Mouse (Mus musculus) spleen, adult 2 months (tissue): ENCODE measurements around the gene Foxn1. TPM values are rescaled to one million over a fixed set of nuclear protein-coding genes. Genes with fewer than 3 reads are reported as not detected.

ENCODE experiments used
- DNase-seq, 2 experiments: peaks; one replicate each; pipeline versions ENCODE4 v3.0.0 to v3.0.0-alpha.2; 2012 to 2021; ENCODE audit warnings: low spot score in 2 of 2, low read depth in 1 of 2
- H3K27ac ChIP-seq: fragments of 200-500 bp; 2 replicates; pipeline ENCODE4 v1.5.1; 2012; ENCODE audit warnings: low read length, inconsistent platforms; ENCODE audit not compliant: insufficient read depth
- H3K27me3 ChIP-seq: fragments of 200-500 bp; 2 replicates; pipeline ENCODE4 v1.6.1; 2012; ENCODE audit warnings: mild to moderate bottlenecking, moderate library complexity, low read length, inconsistent platforms; ENCODE audit not compliant: control insufficient read depth, insufficient read depth
- H3K36me3 ChIP-seq: fragments of 200-500 bp; 2 replicates; pipeline ENCODE4 v1.6.1; 2012; ENCODE audit warnings: mild to moderate bottlenecking, low read length, inconsistent platforms; ENCODE audit not compliant: control insufficient read depth, insufficient read depth
- H3K4me1 ChIP-seq: fragments of 200-500 bp; 2 replicates; pipeline ENCODE4 v1.6.1; 2011; ENCODE audit warnings: inconsistent platforms; ENCODE audit not compliant: control insufficient read depth, insufficient read depth, insufficient read length
- H3K4me3 ChIP-seq: fragments of 200-500 bp; 2 replicates; pipeline ENCODE4 v1.5.1; 2011; ENCODE audit warnings: mild to moderate bottlenecking, inconsistent platforms; ENCODE audit not compliant: insufficient read depth, insufficient read length; ENCODE audit errors: extremely low read depth
- CTCF ChIP-seq: fragments of 200-500 bp; IDR thresholded peaks from 2 replicates; pipeline ENCODE4 v1.5.1; 2011; ENCODE audit warnings: mild to moderate bottlenecking, inconsistent platforms; ENCODE audit not compliant: insufficient read depth, insufficient read length, insufficient replicate concordance; ENCODE audit errors: extremely low read depth
- POLR2A ChIP-seq: fragments of 200-500 bp; IDR thresholded peaks from 2 replicates; pipeline ENCODE4 v1.6.1; 2011; ENCODE audit warnings: low read depth, low read length, inconsistent platforms
- WGBS: fragments of 180-500 bp; shearing (Covaris S2); methylation state at CpG from one replicate; pipeline ENCODE4 v1.1.7; 2018; 5-methylcytosine and 5-hydroxymethylcytosine counted together
- polyA plus RNA-seq: library from polyadenylated mRNA; depleted of rRNA; stranded (reverse); fragments of >200 nt; gene quantifications from 2 replicates; pipeline ENCODE4 v1.2.3, GENCODE M21; 2012

The Foxn1 gene
- polyA plus RNA-seq, 1 experiment = not detected

DNA sequence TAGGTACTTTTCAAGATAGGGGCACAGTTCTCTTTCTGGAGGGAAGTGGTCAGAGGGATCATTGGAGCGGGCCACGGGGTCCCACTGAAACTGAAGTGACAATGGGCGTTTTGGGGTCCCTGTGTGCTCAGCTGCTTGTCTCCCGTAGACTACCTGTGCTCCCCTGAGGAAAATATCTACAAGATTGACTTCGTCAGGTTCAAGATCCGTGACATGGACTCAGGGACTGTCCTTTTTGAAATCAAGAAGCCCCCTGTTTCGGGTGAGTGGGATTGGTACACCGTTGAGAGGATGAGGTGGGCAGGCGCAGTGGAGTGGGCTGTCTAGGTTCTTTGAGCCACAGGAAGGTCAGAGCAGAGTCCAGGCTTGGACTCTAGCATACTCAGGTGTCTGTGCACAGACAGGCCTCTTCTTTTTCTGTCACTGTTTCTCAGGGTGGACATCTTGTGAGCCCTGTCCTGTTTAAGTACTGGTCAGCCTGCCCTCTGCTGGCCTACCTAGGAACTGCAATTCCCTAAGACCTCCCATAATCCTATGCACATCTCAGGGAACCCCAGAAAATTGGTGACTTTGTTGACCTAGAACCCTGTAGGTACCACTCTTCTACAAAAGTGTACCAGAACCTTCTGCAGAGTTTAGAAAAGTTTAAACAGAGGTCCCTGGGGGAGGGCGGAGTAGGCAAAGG, 39.1 kb downstream of the Foxn1 start:
- Histone ChIP-seq H3K4me3 (no peak overlapping the region), H3K4me1 (peaks cover 49% of the 10 kb centered on the region), H3K36me3 (no peaks in the 10 kb centered on the region), H3K27me3 (no peaks in the 10 kb centered on the region), H3K27ac (peak overlapping the region; percentile 51; the same call in 1 of the 2 replicates)
- TF ChIP-seq CTCF (peak; percentile 67; the same call in 1 of the 2 replicates), POLR2A (no peak)
- peak; percentile 55 to 60 for DNase-seq
- WGBS = 84% methylated on average over 10 of the region's 10 CpGs

DNA sequence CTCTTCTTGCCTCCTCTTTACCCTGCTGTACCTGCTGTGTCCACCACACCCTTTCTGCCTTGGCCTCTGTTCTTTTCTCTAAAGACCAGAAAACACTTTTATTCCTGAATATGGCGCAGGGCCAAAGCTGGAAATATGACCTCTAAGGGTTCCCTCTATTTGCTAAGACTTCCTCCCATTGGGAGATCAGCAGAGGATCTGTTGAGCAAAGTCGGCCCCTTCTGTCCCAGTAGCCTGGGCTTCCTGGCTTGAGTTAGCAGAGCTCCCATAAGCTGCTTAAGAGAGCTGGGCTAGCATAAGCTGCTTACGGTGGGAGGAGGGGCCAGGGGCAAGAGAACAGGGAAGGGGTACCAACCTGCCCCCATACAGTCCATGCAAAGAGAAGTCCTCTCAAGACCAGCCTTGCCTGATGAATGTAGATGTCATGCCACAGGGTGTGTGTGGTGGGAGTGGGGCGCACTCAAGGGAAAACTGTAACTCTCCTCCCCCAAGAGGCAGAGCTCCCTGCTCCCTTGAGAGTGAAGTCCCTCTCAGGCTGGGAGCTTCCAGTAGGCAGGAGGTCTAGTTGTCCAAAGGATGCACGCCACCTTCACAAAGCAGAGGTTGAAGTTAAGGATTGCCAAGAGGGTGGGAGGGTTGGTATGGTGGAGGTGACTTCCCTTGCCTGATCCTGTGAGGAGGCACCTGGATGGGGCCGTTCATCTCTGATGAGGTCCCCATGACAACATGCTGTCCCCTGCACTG, 39.9 kb downstream of the Foxn1 start:
- 80% methylated on average over 6 of the region's 6 CpGs for WGBS
- DNase-seq = no peak
- no peaks in the 10 kb centered on the region for H3K27me3 ChIP-seq
- TF ChIP-seq POLR2A (no peak), CTCF (no peak)
- peaks cover 49% of the 10 kb centered on the region for H3K4me1 ChIP-seq
- no peak overlapping the region for H3K4me3 ChIP-seq
- peaks cover 2% of the 10 kb centered on the region; the same call in 1 of the 2 replicates for H3K36me3 ChIP-seq
- H3K27ac ChIP-seq = peak overlapping the region; percentile 65

DNA sequence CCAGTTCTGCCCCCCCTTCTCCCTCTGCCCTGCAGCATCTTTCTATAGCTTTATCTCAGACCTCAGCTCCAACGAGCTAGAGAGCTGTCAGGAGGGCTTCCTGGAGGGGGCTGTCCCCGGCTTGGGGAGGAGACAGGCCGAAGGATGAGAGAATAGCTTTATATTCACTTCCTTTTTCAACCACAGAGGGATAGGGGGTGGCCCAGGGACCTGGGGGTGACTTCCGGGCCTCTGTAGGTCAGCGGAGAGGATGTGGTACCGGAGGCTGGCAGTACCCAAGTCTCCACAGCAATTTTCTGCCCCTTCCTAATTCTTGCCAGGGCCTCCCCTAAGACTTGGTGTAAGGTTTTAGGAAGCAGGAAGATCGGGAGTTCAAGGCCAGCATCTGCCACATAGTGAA, 40.6 kb downstream of the Foxn1 start:
- peak; percentile 52 to 77 for DNase-seq
- no peak overlapping the region; the same call in 1 of the 2 replicates for H3K4me3 ChIP-seq

DNA sequence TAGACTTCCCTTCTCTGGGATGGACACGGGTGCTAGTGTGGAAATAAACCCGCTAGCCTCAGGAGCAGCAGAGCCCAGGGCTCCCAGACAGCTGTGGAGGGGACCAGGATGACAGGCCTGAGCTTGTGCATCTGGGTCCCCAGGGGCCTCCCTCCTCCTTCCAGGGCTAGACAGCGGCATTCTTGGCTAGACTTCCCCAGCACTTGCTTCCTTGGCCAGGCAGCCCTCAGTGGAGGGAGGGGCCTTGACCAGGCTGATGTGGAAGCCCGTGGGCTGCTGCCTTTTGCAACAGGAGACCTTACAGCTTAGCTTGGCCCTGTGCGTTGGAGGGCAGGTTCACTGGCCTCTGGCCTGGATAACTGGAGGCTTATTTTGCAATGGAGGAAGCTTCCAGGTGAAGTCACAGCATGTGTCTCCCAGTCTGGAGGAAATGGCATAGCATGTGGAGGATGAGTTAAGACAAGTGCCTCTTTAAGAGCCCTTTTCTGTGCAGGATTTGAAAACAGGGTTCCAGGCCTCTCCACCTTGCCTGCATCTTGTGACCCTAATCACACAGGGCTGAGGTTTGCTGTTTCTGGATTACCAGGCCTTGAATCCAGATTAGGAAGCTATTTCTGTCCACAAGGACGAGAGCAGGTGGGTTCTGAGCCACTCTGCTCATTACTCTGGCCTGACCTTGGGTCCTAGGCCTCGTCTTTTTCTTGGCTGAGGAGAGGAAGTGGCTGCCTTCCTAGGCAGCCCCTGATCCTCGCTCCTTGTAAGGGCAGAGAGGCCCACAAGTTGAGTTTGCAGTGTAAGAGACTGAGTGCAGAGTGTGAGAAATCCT, 41.3 kb downstream of the Foxn1 start:
- DNase-seq = no peak
- Histone ChIP-seq H3K4me3 (0 out of 2 replicates have a peak overlapping the region, but pooled peaks have one; percentile 8), H3K27ac (peak overlapping the region; percentile 82), H3K4me1 (peaks cover 49% of the 10 kb centered on the region), H3K36me3 (peaks cover 6% of the 10 kb centered on the region), H3K27me3 (no peaks in the 10 kb centered on the region)
- TF ChIP-seq CTCF (no peak), POLR2A (no peak)
- WGBS = 35% methylated on average over 8 of the region's 8 CpGs

More for the DNA sequence above, 40.6 kb downstream of the Foxn1 start:
- Histone ChIP-seq H3K36me3 (peaks cover 4% of the 10 kb centered on the region), H3K4me1 (peaks cover 49% of the 10 kb centered on the region), H3K27ac (peak overlapping the region; percentile 82), H3K27me3 (no peaks in the 10 kb centered on the region)
- TF ChIP-seq CTCF = no peak
- no peak for TF ChIP-seq POLR2A
- WGBS = 3% methylated on average over 7 of the region's 7 CpGs

DNA sequence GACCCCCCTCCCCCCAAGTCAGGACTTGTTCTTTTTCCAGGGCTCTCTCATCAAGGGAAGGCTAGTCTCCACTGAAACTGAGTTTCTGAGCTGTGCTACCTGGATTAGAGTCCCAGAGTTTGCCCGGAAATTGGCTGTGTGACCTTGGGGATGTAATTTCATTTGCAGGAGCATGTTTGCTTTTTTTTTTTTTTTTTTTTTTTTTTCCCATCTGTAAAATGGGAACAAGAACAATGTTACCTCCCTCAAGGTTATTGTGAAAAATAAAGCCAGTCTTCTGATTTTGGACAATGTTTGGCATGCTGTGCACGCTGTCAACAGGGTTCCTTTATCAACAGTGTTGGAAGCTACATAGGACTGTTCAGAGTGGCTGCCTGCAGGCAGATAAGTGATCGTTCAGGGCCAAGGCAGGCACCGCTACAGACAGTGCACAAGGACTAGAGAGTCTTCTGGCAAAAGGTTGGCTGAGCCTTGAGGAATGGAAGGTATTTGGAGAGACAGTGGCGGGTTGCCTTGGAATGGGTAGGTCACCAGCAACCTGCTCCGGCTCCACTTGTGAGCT, 41.9 kb downstream of the Foxn1 start:
- H3K4me3 ChIP-seq = peak overlapping the region; percentile 75; the same call in 1 of the 2 replicates
- peaks cover 11% of the 10 kb centered on the region for H3K36me3 ChIP-seq
- no peak for DNase-seq
- 76% methylated on average over 6 of the region's 6 CpGs for WGBS
- peak overlapping the region; percentile 82 for H3K27ac ChIP-seq
- TF ChIP-seq CTCF (no peak), POLR2A (no peak)
- peaks cover 43% of the 10 kb centered on the region for H3K4me1 ChIP-seq
- no peaks in the 10 kb centered on the region for H3K27me3 ChIP-seq
